Mouse (Mus musculus) myocyte (in vitro differentiated cells): ENCODE measurements around the gene Tmem91.

ENCODE experiments used
- CEBPB ChIP-seq: IDR thresholded peaks from 2 replicates; pipeline ENCODE4 v1.6.1; 2011; ENCODE audit warnings: mild to moderate bottlenecking, moderate library complexity; ENCODE audit not compliant: poor library complexity, insufficient read depth, severe bottlenecking
- E2F4 ChIP-seq: IDR thresholded peaks from one replicate; pipeline ENCODE4 v1.6.1; 2011; ENCODE audit warnings: mild to moderate bottlenecking, control low read depth, moderate library complexity; ENCODE audit not compliant: insufficient read depth
- MAX ChIP-seq: IDR thresholded peaks from one replicate; pipeline ENCODE4 v1.6.1; 2011; ENCODE audit warnings: low read depth, mild to moderate bottlenecking, control low read depth
- MYOD1 ChIP-seq, 3 experiments: IDR thresholded peaks; one replicate each; pipeline ENCODE4 v1.6.1; 2011; ENCODE audit warnings: control low read depth in 2 of 3, low read depth in 2 of 3, mild to moderate bottlenecking in 2 of 3, moderate library complexity in 1 of 3; ENCODE audit not compliant: insufficient read length in 2 of 3, control insufficient read depth in 1 of 3
- MYOG ChIP-seq, 3 experiments: IDR thresholded peaks; one replicate each; pipeline ENCODE4 v1.6.1; 2011; ENCODE audit warnings: control low read depth in 2 of 3, low read depth in 2 of 3, mild to moderate bottlenecking in 2 of 3; ENCODE audit not compliant: insufficient read length in 2 of 3, control insufficient read depth in 1 of 3, insufficient read depth in 1 of 3
- POLR2A ChIP-seq: IDR thresholded peaks from one replicate; pipeline ENCODE4 v1.6.1; 2011; ENCODE audit warnings: low read depth, mild to moderate bottlenecking, control low read depth, moderate library complexity; ENCODE audit not compliant: insufficient read length
- POLR2AphosphoS2 ChIP-seq: IDR thresholded peaks from one replicate; pipeline ENCODE4 v1.6.1; 2011; ENCODE audit warnings: low read depth, control low read depth; ENCODE audit not compliant: insufficient read length
- REST ChIP-seq: IDR thresholded peaks from one replicate; pipeline ENCODE4 v1.6.1; 2011; ENCODE audit warnings: mild to moderate bottlenecking, control low read depth, moderate library complexity; ENCODE audit not compliant: insufficient read depth, insufficient read length
- SRF ChIP-seq: IDR thresholded peaks from one replicate; pipeline ENCODE4 v1.6.1; 2011; ENCODE audit warnings: low read depth; ENCODE audit not compliant: control insufficient read depth, insufficient read length
- TCF12 ChIP-seq: IDR thresholded peaks from one replicate; pipeline ENCODE4 v1.6.1; 2011; ENCODE audit warnings: mild to moderate bottlenecking, control low read depth; ENCODE audit not compliant: poor library complexity, insufficient read depth, severe bottlenecking
- USF1 ChIP-seq: IDR thresholded peaks from one replicate; pipeline ENCODE4 v1.6.1; 2011; ENCODE audit warnings: low read depth, mild to moderate bottlenecking, control low read depth, moderate library complexity

GRCm38 (mm10) chr7:25636373-25636772, 38.6 kb downstream of the Tmem91 start:
- no peak for TF ChIP-seq POLR2A
- TF ChIP-seq CEBPB = no peak
- no peak for TF ChIP-seq USF1
- no peak for TF ChIP-seq REST
- TF ChIP-seq MYOG (IDR thresholded peaks at IDR 0.05; ENCODE audit: control insufficient read depth in 1 of 3, insufficient read depth in 1 of 3, insufficient read length in 2 of 3, low read depth in 2 of 3) = peak; percentile 38 to 92 (median 87)
- no peak for TF ChIP-seq POLR2AphosphoS2
- peak; percentile 63 to 97 (median 92) for TF ChIP-seq MYOD1 (IDR thresholded peaks at IDR 0.05; ENCODE audit: control insufficient read depth in 1 of 3, insufficient read length in 2 of 3, low read depth in 2 of 3)
- TF ChIP-seq E2F4 = no peak
- TF ChIP-seq MAX = no peak
- TF ChIP-seq TCF12 = no peak
- no peak for TF ChIP-seq SRF
